Mouse (Mus musculus): ENCODE measurements around the gene Gpd2.

Gpd2 gene

GRCm38 (mm10) chr2:57237475-57237919, at the start of gene Gpd2:
Gpd2 (plus strand) TSS chr2:57237635.
- peak; percentile 68 for DNase-seq

- no peak for DNase-seq
These were observed 49.2 kb upstream of the Gpd2 start for GRCm38 (mm10) chr2:57188237-57188636.

- DNase-seq: no peak
These were observed 46.6 kb upstream of the Gpd2 start for GRCm38 (mm10) chr2:57190884-57191283.

GRCm38 (mm10) chr2:57199046-57199445, 38.4 kb upstream of the Gpd2 start:
- no peak for DNase-seq

GRCm38 (mm10) chr2:57208472-57209083, 28.9 kb upstream of the Gpd2 start:
- no peak for DNase-seq

- DNase-seq: no peak
These were observed 26.1 kb upstream of the Gpd2 start for GRCm38 (mm10) chr2:57211049-57212001.

GRCm38 (mm10) chr2:57213364-57213763, 24.1 kb upstream of the Gpd2 start:
- DNase-seq: no peak

GRCm38 (mm10) chr2:57223288-57224026, 14.0 kb upstream of the Gpd2 start:
- DNase-seq: no peak

- DNase-seq: no peak
These were observed 12.2 kb upstream of the Gpd2 start for GRCm38 (mm10) chr2:57225236-57225635.

GRCm38 (mm10) chr2:57227425-57227824, 10.0 kb upstream of the Gpd2 start:
- DNase-seq: peak; percentile 46

GRCm38 (mm10) chr2:57229647-57230240, 7.7 kb upstream of the Gpd2 start:
- DNase-seq: no peak

- DNase-seq: no peak
These were observed 6.0 kb upstream of the Gpd2 start for GRCm38 (mm10) chr2:57231432-57231831.

- DNase-seq: no peak
These were observed 5.1 kb upstream of the Gpd2 start for GRCm38 (mm10) chr2:57232328-57232727.

GRCm38 (mm10) chr2:57236246-57236645, 1.2 kb upstream of the Gpd2 start:
- no peak for DNase-seq

GRCm38 (mm10) chr2:57237026-57237425, 409 bp upstream of the Gpd2 start:
- no peak for DNase-seq

- peak; percentile 79 for DNase-seq
These were observed 632 bp downstream of the Gpd2 start for GRCm38 (mm10) chr2:57237920-57238613.

GRCm38 (mm10) chr2:57238614-57239165, 1.3 kb downstream of the Gpd2 start:
- DNase-seq: no peak

GRCm38 (mm10) chr2:57239356-57239755, 1.9 kb downstream of the Gpd2 start:
- no peak for DNase-seq

GRCm38 (mm10) chr2:57243987-57244386, 6.6 kb downstream of the Gpd2 start:
- DNase-seq: no peak

GRCm38 (mm10) chr2:57245721-57246328, 8.4 kb downstream of the Gpd2 start:
- no peak for DNase-seq

- DNase-seq: no peak
These were observed 12.7 kb downstream of the Gpd2 start for GRCm38 (mm10) chr2:57250113-57250512.
